Mouse (Mus musculus): ENCODE data around the gene Tunar.

The Tunar gene

GRCm38 (mm10) chr12:105333570-105333969, at the start of gene Tunar:
TSS of gene Tunar (plus strand) at chr12:105333870.
- DNase-seq (ENCODE audit: low read depth, low spot score), result no peak

DNA sequence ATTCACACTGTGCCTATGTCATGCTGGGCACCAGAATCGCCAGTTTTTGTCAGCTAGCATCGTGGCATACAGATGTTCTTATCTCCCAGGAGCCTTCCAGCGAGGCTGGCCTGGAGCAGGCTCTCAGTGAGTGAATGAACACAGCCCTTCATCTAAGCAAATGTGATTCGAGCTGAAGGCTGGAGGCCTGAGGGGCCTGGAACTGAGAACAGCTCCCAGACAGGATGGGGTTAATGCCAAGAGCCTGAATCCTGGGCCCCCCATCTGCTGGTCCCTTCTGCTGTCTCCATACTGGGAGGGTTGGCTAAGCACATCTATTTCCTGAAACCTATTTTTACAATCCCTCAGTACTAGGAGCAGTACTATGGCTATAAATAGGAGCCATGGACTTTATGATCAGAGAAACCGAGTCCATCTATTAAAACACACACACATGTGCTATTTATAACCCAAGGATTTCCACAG, 21.1 kb upstream of the Tunar start:
- DNase-seq (ENCODE audit: low read depth, low spot score), result no peak

- DNase-seq (ENCODE audit: low read depth, low spot score), result no peak
Observed at GRCm38 (mm10) chr12:105314328-105314727, 19.3 kb upstream of the Tunar start.

DNA sequence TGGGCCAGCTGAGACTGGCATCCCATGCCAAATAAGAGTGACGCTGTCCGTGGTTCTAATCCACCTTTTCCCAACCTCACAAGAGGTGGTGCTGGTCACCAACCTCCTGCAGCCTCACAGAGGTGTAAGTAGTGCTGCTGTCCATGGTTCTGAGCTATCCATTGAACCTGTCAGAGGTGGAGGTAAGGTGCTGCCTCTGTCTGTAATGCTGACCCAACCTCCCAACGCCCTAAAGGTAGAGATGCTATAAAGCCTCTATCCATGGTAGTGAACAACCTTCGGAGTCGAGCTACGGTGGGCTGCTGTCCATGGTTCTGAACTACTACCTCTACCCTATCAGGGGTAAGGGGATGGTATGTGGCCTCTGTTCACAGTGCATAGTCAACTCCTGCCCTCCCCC, 11.5 kb upstream of the Tunar start:
- DNase-seq (ENCODE audit: low read depth, low spot score), result peak; percentile 7

- DNase-seq (ENCODE audit: low read depth, low spot score), result no peak
Observed at GRCm38 (mm10) chr12:105327051-105327450, 6.6 kb upstream of the Tunar start.

DNA sequence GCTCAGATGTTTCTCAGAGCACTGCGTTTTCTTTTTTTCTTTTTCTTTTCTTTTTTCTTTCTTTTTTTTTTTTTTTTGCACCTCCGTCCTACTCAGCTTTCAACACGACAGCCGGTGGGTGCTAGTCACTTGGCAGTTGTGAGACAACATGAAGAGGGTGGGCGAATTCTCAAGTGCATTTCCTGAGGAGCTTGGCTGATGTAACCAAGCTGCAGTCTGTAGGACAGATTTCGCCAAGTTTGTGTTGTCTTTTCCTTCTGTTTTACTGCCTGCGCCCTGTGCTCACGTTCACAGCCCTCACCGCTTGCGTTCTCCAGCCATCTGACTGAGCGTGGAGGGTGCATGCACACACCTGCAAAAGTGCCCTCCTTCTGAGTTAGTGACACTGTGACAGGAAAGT, 5.3 kb upstream of the Tunar start:
- DNase-seq (ENCODE audit: low read depth, low spot score), result no peak

- DNase-seq (ENCODE audit: low read depth, low spot score), result no peak
Observed at GRCm38 (mm10) chr12:105336094-105336420, 2.4 kb downstream of the Tunar start.

- DNase-seq (ENCODE audit: low read depth, low spot score), result no peak
Observed at GRCm38 (mm10) chr12:105336421-105337289, 3.0 kb downstream of the Tunar start.

DNA sequence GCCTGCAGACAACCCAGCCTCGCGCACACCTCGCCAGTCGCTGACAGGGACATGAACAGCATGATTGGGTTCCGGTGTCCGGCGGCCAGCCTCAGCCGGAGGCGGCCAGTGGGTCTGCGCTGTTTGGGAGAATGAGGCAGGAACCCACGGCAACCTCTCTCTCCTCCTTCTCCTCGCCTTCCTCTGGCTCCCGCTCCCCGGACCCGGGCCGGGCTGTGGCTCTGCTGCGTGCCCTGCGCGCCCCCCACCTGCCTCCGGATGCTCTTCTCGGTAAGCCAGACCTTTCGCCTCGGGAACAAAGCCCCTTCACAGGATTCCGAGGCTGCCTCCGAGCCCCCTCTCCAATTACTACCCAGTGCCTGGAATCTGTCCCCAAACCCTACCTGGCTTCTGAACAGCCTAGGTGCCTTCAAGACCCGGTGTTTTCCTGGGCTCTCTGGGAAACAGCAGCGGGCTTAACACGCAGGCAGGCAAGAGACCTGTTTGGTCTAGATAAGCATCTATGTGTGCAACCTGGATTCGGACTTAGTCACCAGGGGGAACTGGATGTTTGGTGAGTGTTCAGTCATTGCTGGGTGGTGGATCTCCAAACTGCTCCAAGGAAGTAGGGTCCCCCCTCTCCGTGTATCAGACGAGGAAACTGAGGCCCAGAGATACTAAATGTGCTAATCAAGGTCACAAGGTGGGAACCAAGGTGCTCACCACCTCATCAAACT, 3.8 kb downstream of the Tunar start:
- DNase-seq (ENCODE audit: low read depth, low spot score), result no peak

DNA sequence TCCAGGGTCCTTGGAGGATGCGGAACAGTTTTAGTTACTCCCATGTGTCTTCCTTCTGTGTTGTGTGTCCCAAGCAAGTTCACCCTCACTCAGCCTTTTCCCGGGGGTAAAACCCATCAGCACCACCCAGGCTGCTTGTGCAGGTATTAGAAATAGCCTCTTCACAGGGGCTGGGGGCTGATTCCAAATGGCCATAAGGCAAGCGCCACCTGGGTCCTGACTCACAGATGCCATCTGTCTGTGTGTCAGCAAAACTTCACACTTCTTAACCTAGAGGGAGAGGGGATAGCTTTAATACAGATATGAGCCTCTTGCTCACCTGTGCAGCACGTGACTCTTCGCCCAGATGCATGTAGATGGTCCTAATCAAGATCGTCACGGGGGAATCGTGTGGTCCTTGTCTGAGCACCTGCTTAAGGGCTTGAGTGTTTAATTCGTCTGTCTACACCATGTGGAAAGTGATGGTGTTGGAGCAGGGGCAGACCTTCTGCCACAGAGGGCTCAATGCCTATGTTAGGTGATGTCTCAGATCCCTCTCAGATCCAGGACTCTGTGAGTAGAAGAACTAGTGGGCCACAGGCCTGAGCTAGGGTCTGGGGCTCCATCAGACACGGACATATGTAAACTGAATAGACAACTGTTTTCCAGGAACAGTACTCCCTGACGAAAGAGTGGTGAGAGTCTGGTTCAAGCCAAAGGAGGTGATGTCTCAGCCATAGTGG, 4.7 kb downstream of the Tunar start:
- no peak for DNase-seq (ENCODE audit: low read depth, low spot score)

DNA sequence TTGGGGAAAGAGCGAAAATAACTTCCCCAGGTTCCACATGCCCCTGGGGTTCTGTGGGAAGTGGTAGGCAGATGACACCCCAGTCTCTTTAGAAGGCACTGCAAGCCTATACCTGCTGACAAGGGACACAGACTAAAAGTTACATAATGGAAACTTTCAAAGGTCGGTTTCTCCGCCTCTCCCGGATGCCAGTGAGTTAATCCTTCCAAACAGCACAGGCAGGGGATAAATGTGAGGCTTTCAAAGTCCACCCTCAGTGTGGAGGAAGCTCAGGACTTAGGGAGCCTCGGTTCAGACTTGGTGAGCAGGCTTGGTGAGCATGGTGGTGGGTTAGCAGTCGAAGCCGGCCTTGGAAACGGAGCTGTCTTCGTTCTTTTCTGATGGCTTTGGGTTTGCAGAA, 7.9 kb downstream of the Tunar start:
- no peak for DNase-seq (ENCODE audit: low read depth, low spot score)

DNA sequence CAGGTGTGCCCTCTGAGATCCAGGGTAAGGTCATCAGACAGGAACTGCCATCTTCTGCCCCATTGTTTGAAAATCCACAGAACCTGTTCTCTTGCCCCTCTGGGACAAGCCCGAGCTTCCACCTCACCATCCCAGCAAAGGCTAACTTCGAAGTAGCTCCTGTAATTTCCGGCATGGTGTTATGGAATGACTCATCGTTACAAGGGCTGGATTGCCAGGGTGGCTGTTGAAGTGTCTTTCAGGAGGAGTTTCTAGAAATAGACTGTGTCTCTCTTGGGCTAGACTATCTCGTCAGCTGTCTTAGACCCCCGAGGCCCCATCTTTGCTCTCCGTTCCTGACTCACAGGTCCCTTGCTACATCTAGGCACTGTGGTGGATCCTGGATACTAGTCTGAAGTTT, 10.8 kb downstream of the Tunar start:
- DNase-seq (ENCODE audit: low read depth, low spot score), result no peak

- DNase-seq (ENCODE audit: low read depth, low spot score), result no peak
Observed at GRCm38 (mm10) chr12:105346861-105347260, 13.2 kb downstream of the Tunar start.

- DNase-seq (ENCODE audit: low read depth, low spot score), result no peak
Observed at GRCm38 (mm10) chr12:105347261-105347660, 13.6 kb downstream of the Tunar start.

DNA sequence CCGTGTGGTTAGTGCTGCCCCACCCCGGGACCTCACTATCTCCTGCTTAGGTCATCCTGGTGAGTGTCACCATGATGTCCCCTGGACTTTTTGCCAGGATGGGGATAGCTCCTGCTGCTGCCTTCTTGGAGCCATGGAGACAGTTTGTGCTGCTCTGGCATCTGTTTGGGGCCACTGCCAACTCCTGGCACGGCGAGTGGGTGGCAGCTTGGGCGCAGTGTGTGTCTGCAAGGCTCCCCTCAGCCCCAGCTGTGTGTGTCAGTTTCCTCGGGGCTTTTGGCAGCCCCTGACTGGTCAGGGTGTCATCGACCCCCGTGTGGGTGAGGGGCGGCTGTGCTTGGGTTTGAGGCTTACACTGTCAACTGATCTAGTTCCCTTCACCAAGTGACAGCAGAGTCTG, 20.6 kb downstream of the Tunar start:
- DNase-seq (ENCODE audit: low read depth, low spot score), result no peak

DNA sequence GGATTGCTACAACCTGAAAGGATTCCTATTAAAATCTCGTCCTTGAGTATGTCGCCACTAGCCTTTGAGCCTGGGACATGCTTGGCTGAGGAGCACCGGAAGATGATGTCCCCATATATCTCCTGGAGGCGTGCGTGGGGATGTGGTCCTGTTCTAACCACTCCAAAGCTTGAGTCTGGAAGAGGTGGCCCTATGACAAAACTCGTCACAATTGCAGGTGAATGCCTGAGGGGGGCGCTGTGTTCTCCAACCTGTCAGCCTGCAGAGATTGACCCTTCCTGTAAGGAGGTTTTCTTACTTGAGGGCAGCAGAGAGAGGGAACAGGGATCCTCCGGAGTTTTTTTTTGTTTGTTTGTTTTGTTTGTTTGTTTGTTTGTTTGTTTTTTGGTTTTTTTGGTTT, 21.1 kb downstream of the Tunar start:
- DNase-seq (ENCODE audit: low read depth, low spot score), result peak; percentile 3

DNA sequence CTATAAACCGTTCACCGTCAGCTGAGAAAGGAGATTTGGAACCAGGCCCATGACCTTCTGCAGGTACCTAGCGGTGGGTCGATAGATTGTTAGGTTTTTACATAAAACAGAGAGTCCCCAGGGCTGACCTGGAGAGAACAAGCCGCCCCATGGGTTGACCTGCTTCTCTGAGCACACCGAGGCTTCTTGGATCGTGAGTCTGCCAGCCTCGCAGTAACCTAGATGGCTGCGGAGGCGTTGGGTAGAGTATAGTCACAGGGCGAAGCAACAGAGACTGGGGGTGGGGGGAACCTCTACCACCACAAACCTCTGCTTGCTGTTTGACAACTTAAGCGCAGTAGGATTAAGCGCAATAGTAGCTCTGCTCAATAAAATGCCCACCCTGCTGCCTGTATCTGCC, 23.1 kb downstream of the Tunar start:
- no peak for DNase-seq (ENCODE audit: low read depth, low spot score)

GRCm38 (mm10) chr12:105363648-105364047, 30.0 kb downstream of the Tunar start:
- no peak for DNase-seq (ENCODE audit: low read depth, low spot score)

DNA sequence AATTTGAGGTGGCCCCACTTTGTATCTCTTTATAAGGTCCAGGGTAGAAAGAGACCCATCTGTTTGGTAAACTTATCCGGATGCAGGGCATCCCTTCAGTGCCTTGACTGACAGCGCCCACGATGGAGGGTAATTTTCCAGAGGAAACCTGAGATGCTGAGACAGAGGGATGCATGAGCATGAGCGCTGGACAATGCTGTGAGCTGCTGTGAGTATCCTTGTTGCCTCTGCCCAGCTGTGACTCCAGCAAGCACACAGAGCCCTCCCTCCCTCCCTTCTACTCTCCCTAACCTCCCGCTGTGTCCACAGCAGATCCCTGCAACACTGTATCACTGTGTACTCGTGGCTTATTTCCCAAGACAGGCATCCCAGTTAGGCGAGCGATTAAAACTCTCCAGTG, 40.9 kb downstream of the Tunar start:
- DNase-seq (ENCODE audit: low read depth, low spot score), result no peak

DNA sequence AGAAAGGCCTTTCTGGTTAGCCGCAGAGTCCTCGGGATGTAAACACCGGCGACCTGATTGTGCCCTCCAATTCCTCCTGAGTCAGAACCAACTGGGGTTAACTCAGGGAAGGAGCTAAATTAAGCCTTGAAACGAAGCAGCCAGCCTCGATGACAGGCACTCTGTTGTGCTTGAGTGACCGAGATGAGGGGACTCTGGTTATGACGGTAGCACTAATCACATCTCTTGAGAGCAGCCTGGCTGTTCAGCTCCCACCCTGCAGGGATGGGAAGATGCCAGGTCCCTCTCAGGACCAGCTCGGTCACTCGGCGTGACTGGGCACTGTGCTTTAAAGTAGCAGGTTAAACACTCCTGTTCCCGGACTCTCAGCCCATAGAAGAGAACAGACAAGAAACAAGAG, 43.3 kb downstream of the Tunar start:
- DNase-seq (ENCODE audit: low read depth, low spot score), result no peak

DNA sequence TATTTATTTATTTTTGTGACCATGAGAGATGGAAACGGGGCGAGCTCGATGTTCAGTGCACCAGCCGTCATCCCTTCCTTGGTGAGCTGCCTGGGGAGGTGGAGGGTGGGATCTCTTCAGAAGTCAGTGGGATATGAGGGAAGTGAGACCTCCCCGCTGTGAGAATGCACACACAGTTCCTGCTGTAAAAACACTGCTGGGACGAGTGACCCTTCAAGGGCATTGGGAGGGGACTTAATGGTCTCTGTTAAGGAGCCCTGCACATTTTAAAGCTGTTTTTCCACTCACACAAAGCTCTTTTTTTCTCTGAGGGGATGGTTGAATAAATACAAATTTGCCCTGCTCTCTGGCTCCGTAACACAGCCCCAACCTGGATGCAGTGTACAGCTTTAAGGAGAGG, 49.1 kb downstream of the Tunar start:
- DNase-seq (ENCODE audit: low read depth, low spot score), result no peak

- no peak for DNase-seq (ENCODE audit: low read depth, low spot score)
Observed at GRCm38 (mm10) chr12:105394671-105395070, 61.0 kb downstream of the Tunar start.
